Mouse (Mus musculus) cerebellum, adult 2 months (tissue): ENCODE measurements around the gene Gsto2.

Experiments used
- CTCF ChIP-seq: fragments of 200-500 bp; IDR thresholded peaks from 2 replicates; pipeline ENCODE4 v1.5.1; 2011; ENCODE audit warnings: low read depth, mild to moderate bottlenecking, control low read depth, low read length, moderate library complexity, borderline replicate concordance; ENCODE audit not compliant: insufficient read depth
- POLR2A ChIP-seq: fragments of 200-500 bp; IDR thresholded peaks from 2 replicates; pipeline ENCODE4 v1.6.1; 2011; ENCODE audit warnings: low read length, control low read depth, borderline replicate concordance; ENCODE audit not compliant: insufficient read depth

GRCm38 (mm10) chr19:47849735-47850134 is 15.6 kb upstream of the Gsto2 start:
- no peak for TF ChIP-seq CTCF
- no peak for TF ChIP-seq POLR2A
